20 mouse cellular contexts compared by ENCODE assay signal in genomic region chr16:45332591-45332990, GRCm38 (mm10).
A peak's percentile ranks its signal among the peaks of the same experiment; 100 is the strongest.
DNase-seq lines count a peak whose midpoint lies in the region; ATAC-seq and TF ChIP-seq lines count a peak whose summit lies in the region.
"Had no signal": no experiment of that assay in that cellular context is flagged by ENCODE, and none has a peak within 500 bp of the region (broad histone marks: within the 10 kb centered on the region; RNA-seq: fewer than 3 reads in every experiment).

No protein-coding gene starts in this region.

- H3K79me2 ChIP-seq in C2C12 (ENCODE audit: control insufficient read depth, insufficient read depth), result no peaks in the 10 kb centered on the region

- 0 out of 2 replicates have a peak, but pooled peaks have one; percentile 42 for ATAC-seq in midbrain, embryonic 11.5 days (ENCODE audit: low FRiP score)
- ATAC-seq in midbrain, embryonic 15.5 days (replicated peaks), result no peak
- ATAC-seq: forebrain, embryonic 15.5 days had no signal

- no peaks in the 10 kb centered on the region for H3K36me3 ChIP-seq in midbrain, embryonic 11.5 days (ENCODE audit: control insufficient read depth, insufficient read depth, low read length)
- H3K36me3 ChIP-seq in midbrain, embryonic 15.5 days (replicated peaks), result no peaks in the 10 kb centered on the region
- H3K36me3 ChIP-seq in C2C12 (ENCODE audit: control insufficient read depth, insufficient read depth), result no peaks in the 10 kb centered on the region
- no peaks in the 10 kb centered on the region for H3K36me3 ChIP-seq in kidney, adult 2 months (ENCODE audit: control insufficient read depth, insufficient read depth, low read length)
- H3K36me3 ChIP-seq: embryonic facial prominence, embryonic 12.5 days; forebrain, embryonic 15.5 days; heart, embryonic 12.5 days; hindbrain, embryonic 15.5 days had no signal

- TF ChIP-seq POLR2A in kidney, adult 2 months (IDR thresholded peaks at IDR 0.05; ENCODE audit: low read depth, low read length), result no peak

- H3K4me1 ChIP-seq in midbrain, embryonic 11.5 days (ENCODE audit: control insufficient read depth, insufficient read depth, low read length), result no peaks in the 10 kb centered on the region
- no peaks in the 10 kb centered on the region for H3K4me1 ChIP-seq in midbrain, embryonic 15.5 days
- H3K4me1 ChIP-seq in kidney, adult 2 months (ENCODE audit: control insufficient read depth, insufficient read depth, low read length), result peaks cover 15% of the 10 kb centered on the region
- H3K4me1 ChIP-seq: embryonic facial prominence, embryonic 12.5 days; forebrain, embryonic 15.5 days; hindbrain, embryonic 15.5 days had no signal

- no peak overlapping the region for H3K27ac ChIP-seq in midbrain, embryonic 11.5 days (ENCODE audit: low read depth, low read length)
- H3K27ac ChIP-seq in midbrain, embryonic 15.5 days, result no peak overlapping the region
- H3K27ac ChIP-seq in kidney, adult 2 months (ENCODE audit: insufficient read depth, low read depth, low read length), result no peak overlapping the region
- H3K27ac ChIP-seq: embryonic facial prominence, embryonic 12.5 days; forebrain, embryonic 15.5 days; hindbrain, embryonic 15.5 days had no signal

- H3K9me3 ChIP-seq in midbrain, embryonic 11.5 days (ENCODE audit: control insufficient read depth, low read length), result no peaks in the 10 kb centered on the region
- H3K9me3 ChIP-seq in midbrain, embryonic 15.5 days, result no peaks in the 10 kb centered on the region
- H3K9me3 ChIP-seq: embryonic facial prominence, embryonic 12.5 days; forebrain, embryonic 15.5 days; heart, embryonic 12.5 days; hindbrain, embryonic 15.5 days had no signal

- no peak overlapping the region for H3K4me2 ChIP-seq in midbrain, embryonic 11.5 days
- no peak overlapping the region for H3K4me2 ChIP-seq in midbrain, embryonic 15.5 days
- H3K4me2 ChIP-seq: embryonic facial prominence, embryonic 12.5 days; forebrain, embryonic 15.5 days; heart, embryonic 12.5 days; hindbrain, embryonic 15.5 days had no signal

- H3K9ac ChIP-seq in midbrain, embryonic 11.5 days (ENCODE audit: low read length), result no peak overlapping the region
- no peak overlapping the region for H3K9ac ChIP-seq in midbrain, embryonic 15.5 days
- H3K9ac ChIP-seq: embryonic facial prominence, embryonic 12.5 days; forebrain, embryonic 15.5 days; heart, embryonic 12.5 days; hindbrain, embryonic 15.5 days had no signal

- 64% methylated on average over 8 of the region's 8 CpGs for WGBS in midbrain, embryonic 11.5 days
- 61% methylated on average over 8 of the region's 8 CpGs for WGBS in midbrain, embryonic 15.5 days
- WGBS in kidney, adult 2 months, result 69% methylated on average over 8 of the region's 8 CpGs

- H3ac ChIP-seq in C2C12 (ENCODE audit: control insufficient read depth, insufficient read length, low read depth), result no peak overlapping the region

- no peaks in the 10 kb centered on the region for H3K79me3 ChIP-seq in C2C12 (ENCODE audit: low read depth)

- peak; percentile 48 for DNase-seq in heart, adult 11 months
- DNase-seq in heart, adult 8-10 months (ENCODE audit: low spot score), result no peak
- DNase-seq in midbrain, embryonic 11.5 days (ENCODE audit: low spot score, missing footprints), result no peak
- peak; percentile 58 for DNase-seq in brain, adult 2 months (ENCODE audit: low read depth, low spot score)
- no peak for DNase-seq in testis, postnatal 14 days (ENCODE audit: low spot score)
- DNase-seq in kidney, adult 2 months, result no peak
- DNase-seq: adrenal gland, postnatal 10 days; B cell, adult 2 months; cerebellum, adult 11-12 months; cerebellum, adult 9-10 months; cerebellum, postnatal 25 days; gastrocnemius, postnatal 36 days; heart, adult 18-20 months; heart, postnatal 36 days had no signal

- no peak overlapping the region for H3K4me3 ChIP-seq in midbrain, embryonic 11.5 days (ENCODE audit: low read depth, low read length)
- H3K4me3 ChIP-seq in midbrain, embryonic 15.5 days, result no peak overlapping the region
- H3K4me3 ChIP-seq in C2C12 (ENCODE audit: insufficient read depth, poor library complexity, severe bottlenecking), result no peak overlapping the region
- no peak overlapping the region for H3K4me3 ChIP-seq in kidney, adult 2 months (ENCODE audit: insufficient read depth, low read depth, low read length)
- H3K4me3 ChIP-seq: embryonic facial prominence, embryonic 12.5 days; forebrain, embryonic 15.5 days; heart, embryonic 12.5 days; hindbrain, embryonic 15.5 days had no signal

- no peak for TF ChIP-seq CTCF in C2C12 (IDR thresholded peaks at IDR 0.05; ENCODE audit: control insufficient read depth, insufficient read depth, insufficient read length)
- no peak for TF ChIP-seq CTCF in kidney, adult 2 months (conservative IDR thresholded peaks at IDR 0.05; ENCODE audit: insufficient read depth, insufficient read length, low read depth, low read length)

- H3K27me3 ChIP-seq in midbrain, embryonic 11.5 days (ENCODE audit: control insufficient read depth, insufficient read depth, low read length), result no peaks in the 10 kb centered on the region
- H3K27me3 ChIP-seq in midbrain, embryonic 15.5 days (replicated peaks), result no peaks in the 10 kb centered on the region
- H3K27me3 ChIP-seq in C2C12 (ENCODE audit: control insufficient read depth, insufficient read depth, insufficient read length), result no peaks in the 10 kb centered on the region
- H3K27me3 ChIP-seq in kidney, adult 2 months (replicated peaks; ENCODE audit: control insufficient read depth, insufficient read depth, low read length), result no peaks in the 10 kb centered on the region; the same call in 1 of the 2 replicates
- H3K27me3 ChIP-seq: embryonic facial prominence, embryonic 12.5 days; forebrain, embryonic 15.5 days; heart, embryonic 12.5 days; hindbrain, embryonic 15.5 days had no signal

TF ChIP-seq in C2C12, 6 proteins besides CTCF, POLR2A, EP300 and RAD21:
- TF ChIP-seq MYOG (IDR thresholded peaks at IDR 0.05; ENCODE audit: control insufficient read depth, extremely low read depth, insufficient read length), result no peak
- no peak for TF ChIP-seq USF1 (IDR thresholded peaks at IDR 0.05; ENCODE audit: low read depth)
- TF ChIP-seq MYOD1 (IDR thresholded peaks at IDR 0.05; ENCODE audit: control insufficient read depth, insufficient read length, low read depth), result peak; percentile 29

Comparison
In these comparisons a context has a peak if more than half of its experiments do, and no peak if none do; other contexts are left out.
1. DNase-seq: peak in heart, adult 11 months (single experiment) and brain, adult 2 months (single experiment); none in heart, adult 8-10 months (single experiment), midbrain, embryonic 11.5 days (single experiment), testis, postnatal 14 days (single experiment) and kidney, adult 2 months (single experiment).